Mouse (Mus musculus) MEL (cell line): ENCODE data around the gene Tmem86a.
"Not testable (repeated sequence)": the region's sequence is repeated elsewhere in the genome, so short reads cannot be mapped to it uniquely, and the experiment has no call there.

Experiments
- CHD2 ChIP-seq: IDR thresholded peaks from 2 replicates; pipeline ENCODE4 v1.6.1; 2011; ENCODE audit warnings: low read length, improper control_type of control experiment
- CTCF ChIP-seq, 3 experiments: IDR thresholded peaks in 2 of 3; conservative IDR thresholded peaks in 1 of 3; 2 replicates each; pipeline ENCODE4 v1.5.1; 2011 to 2012; ENCODE audit warnings: low read length in 3 of 3, low read depth in 2 of 3, mild to moderate bottlenecking in 2 of 3, improper control_type of control experiment in 1 of 3, inconsistent platforms in 1 of 3, mixed read lengths in 1 of 3, moderate library complexity in 1 of 3; ENCODE audit not compliant: control insufficient read depth in 1 of 3, insufficient read depth in 1 of 3, poor library complexity in 1 of 3, severe bottlenecking in 1 of 3
- JUND ChIP-seq: IDR thresholded peaks from 2 replicates; pipeline ENCODE4 v1.6.1; 2011; ENCODE audit warnings: low read depth, mild to moderate bottlenecking, improper control_type of control experiment, low read length
- MXI1 ChIP-seq: IDR thresholded peaks from 2 replicates; pipeline ENCODE4 v1.6.1; 2011; ENCODE audit warnings: mild to moderate bottlenecking, low read depth, low read length, improper control_type of control experiment
- TAL1 ChIP-seq: IDR thresholded peaks from 2 replicates; pipeline ENCODE4 v1.6.1; 2012; ENCODE audit warnings: mild to moderate bottlenecking, inconsistent platforms, low read length, moderate library complexity, mixed read lengths

DNA sequence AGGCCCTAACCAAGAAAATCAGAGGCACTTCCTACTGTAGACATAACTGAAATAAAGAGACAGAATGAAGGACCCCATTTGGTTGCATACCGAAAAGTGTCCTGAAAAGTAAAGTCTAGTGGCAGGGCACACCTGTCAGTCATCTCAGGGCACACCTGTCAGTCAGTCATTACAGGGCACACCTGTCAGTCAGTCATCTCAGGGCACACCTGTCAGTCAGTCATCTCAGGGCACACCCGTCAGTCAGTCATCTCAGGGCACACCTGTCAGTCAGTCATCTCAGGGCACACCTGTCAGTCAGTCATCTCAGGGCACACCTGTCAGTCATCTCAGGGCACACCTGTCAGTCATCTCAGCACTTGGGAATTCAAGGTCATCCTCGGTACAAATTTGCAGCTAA lies 23.5 kb upstream of the Tmem86a start:
- not testable (repeated sequence) for TF ChIP-seq TAL1; JUND; CTCF (IDR thresholded peaks at IDR 0.05 in 2 of 3, conservative IDR thresholded peaks at IDR 0.05 in 1 of 3; ENCODE audit: control insufficient read depth in 1 of 3, insufficient read depth in 1 of 3, low read depth in 2 of 3, low read length in 3 of 3, poor library complexity in 1 of 3, severe bottlenecking in 1 of 3); MXI1; CHD2
